Mouse (Mus musculus): ENCODE data around the gene Mtmr10. TPM values are rescaled to one million over a fixed set of nuclear protein-coding genes. Genes with fewer than 3 reads are reported as not detected.
A peak's percentile ranks its signal among the peaks of the same experiment; 100 is the strongest.

Mtmr10 gene
- polyA plus RNA-seq, 1 experiment from 2014 or later = 15.4 TPM

- DNase-seq (ENCODE audit: low spot score) = no peak
- H3K27ac ChIP-seq = no peak overlapping the region
- no peaks in the 10 kb centered on the region for H3K36me3 ChIP-seq (replicated peaks; ENCODE audit: control insufficient read depth, insufficient read depth)
- no peak overlapping the region for H3K4me3 ChIP-seq (replicated peaks; ENCODE audit: low read length)
- H3K9ac ChIP-seq = no peak overlapping the region
- no peak for ATAC-seq (ENCODE audit: low FRiP score)
- no peaks in the 10 kb centered on the region for H3K9me3 ChIP-seq (ENCODE audit: control insufficient read depth, low read length)
- 77% methylated on average over 3 of the region's 3 CpGs for WGBS
- H3K4me1 ChIP-seq (replicated peaks; ENCODE audit: control insufficient read depth, insufficient read depth, low read length) = no peaks in the 10 kb centered on the region
- no peak overlapping the region for H3K4me2 ChIP-seq (replicated peaks)
- H3K27me3 ChIP-seq (ENCODE audit: control insufficient read depth, insufficient read depth, low read length) = no peaks in the 10 kb centered on the region
These were observed 7.9 kb upstream of the Mtmr10 start for GRCm38 (mm10) chr7:64279548-64279947.

- H3K27me3 ChIP-seq (ENCODE audit: control insufficient read depth, insufficient read depth, low read length) = no peaks in the 10 kb centered on the region
- no peak for DNase-seq (ENCODE audit: low spot score)
- H3K27ac ChIP-seq = no peak overlapping the region
- peak overlapping the region; percentile 69 for H3K4me2 ChIP-seq (replicated peaks)
- H3K9ac ChIP-seq = peak overlapping the region; percentile 61; the same call in 1 of the 2 replicates
- H3K4me1 ChIP-seq (replicated peaks; ENCODE audit: control insufficient read depth, insufficient read depth, low read length) = peaks cover 8% of the 10 kb centered on the region
- peak overlapping the region; percentile 50; the same call in 1 of the 2 replicates for H3K4me3 ChIP-seq (replicated peaks; ENCODE audit: low read length)
- no peaks in the 10 kb centered on the region for H3K9me3 ChIP-seq (ENCODE audit: control insufficient read depth, low read length)
- H3K36me3 ChIP-seq (replicated peaks; ENCODE audit: control insufficient read depth, insufficient read depth) = no peaks in the 10 kb centered on the region
- ATAC-seq (ENCODE audit: low FRiP score) = no peak
These were observed 887 bp upstream of the Mtmr10 start for GRCm38 (mm10) chr7:64286566-64286965.

GRCm38 (mm10) chr7:64289416-64289815, 2.0 kb downstream of the Mtmr10 start:
- no peak overlapping the region for H3K27ac ChIP-seq
- DNase-seq (ENCODE audit: low spot score) (no peak), ATAC-seq (ENCODE audit: low FRiP score) (no peak)
- H3K9me3 ChIP-seq (ENCODE audit: control insufficient read depth, low read length) = no peaks in the 10 kb centered on the region
- H3K27me3 ChIP-seq (ENCODE audit: control insufficient read depth, insufficient read depth, low read length) = no peaks in the 10 kb centered on the region
- H3K4me1 ChIP-seq (replicated peaks; ENCODE audit: control insufficient read depth, insufficient read depth, low read length) = peaks cover 8% of the 10 kb centered on the region
- H3K9ac ChIP-seq = no peak overlapping the region
- peak overlapping the region; percentile 12; the same call in 1 of the 2 replicates for H3K4me2 ChIP-seq (replicated peaks)
- 91% methylated on average over 7 of the region's 7 CpGs for WGBS
- no peak overlapping the region for H3K4me3 ChIP-seq (replicated peaks; ENCODE audit: low read length)
- H3K36me3 ChIP-seq (replicated peaks; ENCODE audit: control insufficient read depth, insufficient read depth) = no peaks in the 10 kb centered on the region

GRCm38 (mm10) chr7:64290431-64290830, 3.0 kb downstream of the Mtmr10 start:
- H3K9me3 ChIP-seq (ENCODE audit: control insufficient read depth, low read length) = no peaks in the 10 kb centered on the region
- H3K27me3 ChIP-seq (ENCODE audit: control insufficient read depth, insufficient read depth, low read length) = no peaks in the 10 kb centered on the region
- 91% methylated on average over 6 of the region's 6 CpGs for WGBS
- ATAC-seq (ENCODE audit: low FRiP score) (no peak), DNase-seq (ENCODE audit: low spot score) (no peak)
- no peak overlapping the region for H3K9ac ChIP-seq
- no peak overlapping the region for H3K4me2 ChIP-seq (replicated peaks)
- H3K4me1 ChIP-seq (replicated peaks; ENCODE audit: control insufficient read depth, insufficient read depth, low read length) = peaks cover 8% of the 10 kb centered on the region
- no peaks in the 10 kb centered on the region for H3K36me3 ChIP-seq (replicated peaks; ENCODE audit: control insufficient read depth, insufficient read depth)
- H3K4me3 ChIP-seq (replicated peaks; ENCODE audit: low read length) = no peak overlapping the region
- no peak overlapping the region for H3K27ac ChIP-seq

GRCm38 (mm10) chr7:64291722-64292121, 4.3 kb downstream of the Mtmr10 start:
- Histone ChIP-seq H3K9me3 (ENCODE audit: control insufficient read depth, low read length) (no peaks in the 10 kb centered on the region), H3K36me3 (replicated peaks; ENCODE audit: control insufficient read depth, insufficient read depth) (no peaks in the 10 kb centered on the region), H3K4me1 (replicated peaks; ENCODE audit: control insufficient read depth, insufficient read depth, low read length) (peaks cover 8% of the 10 kb centered on the region), H3K9ac (no peak overlapping the region), H3K27me3 (ENCODE audit: control insufficient read depth, insufficient read depth, low read length) (no peaks in the 10 kb centered on the region), H3K27ac (no peak overlapping the region), H3K4me3 (replicated peaks; ENCODE audit: low read length) (no peak overlapping the region), H3K4me2 (replicated peaks) (no peak overlapping the region)
- WGBS = 96% methylated on average over 10 of the region's 10 CpGs
- no peak for ATAC-seq (ENCODE audit: low FRiP score)
- DNase-seq (ENCODE audit: low spot score) = no peak

DNA sequence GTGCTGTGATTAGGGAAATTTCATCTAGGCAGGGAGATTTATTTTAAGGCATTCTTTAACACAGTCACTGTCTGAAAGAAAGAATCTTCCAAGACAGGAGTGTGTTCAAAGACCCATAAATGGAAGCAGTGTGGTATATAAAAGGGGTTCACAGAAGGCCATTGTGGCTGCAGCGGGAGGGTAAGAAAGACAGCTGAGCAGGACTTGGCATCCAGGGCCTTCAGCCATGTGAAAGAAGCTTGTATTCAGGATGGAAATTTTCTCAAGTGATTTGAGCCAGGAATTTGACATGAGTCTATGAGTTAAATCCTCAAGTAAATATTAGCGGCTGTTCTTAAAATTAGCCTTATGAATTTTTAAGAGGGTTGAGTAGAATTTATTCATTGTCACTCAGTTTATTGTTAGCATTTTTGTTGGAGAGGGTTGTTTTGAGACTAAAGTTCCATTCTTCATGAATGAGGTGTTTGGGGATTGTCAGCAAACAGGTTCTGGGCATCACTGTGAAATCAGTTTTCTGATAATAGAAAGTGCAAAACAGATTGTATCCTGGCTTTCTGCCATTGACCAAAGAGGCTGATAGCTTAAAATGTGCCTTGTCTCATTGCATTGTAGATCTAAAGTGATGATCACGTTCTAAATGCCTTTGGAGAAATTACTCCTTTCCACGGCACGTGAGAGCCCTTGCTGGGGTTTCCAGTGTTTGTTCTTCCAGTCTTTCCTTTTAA, 9.0 kb downstream of the Mtmr10 start:
- Histone ChIP-seq H3K27ac (no peak overlapping the region; the same call in 1 of the 2 replicates), H3K27me3 (ENCODE audit: control insufficient read depth, insufficient read depth, low read length) (no peaks in the 10 kb centered on the region), H3K9me3 (ENCODE audit: control insufficient read depth, low read length) (no peaks in the 10 kb centered on the region), H3K4me1 (replicated peaks; ENCODE audit: control insufficient read depth, insufficient read depth, low read length) (no peaks in the 10 kb centered on the region), H3K9ac (no peak overlapping the region), H3K4me2 (replicated peaks) (no peak overlapping the region), H3K4me3 (replicated peaks; ENCODE audit: low read length) (no peak overlapping the region), H3K36me3 (replicated peaks; ENCODE audit: control insufficient read depth, insufficient read depth) (peaks cover 15% of the 10 kb centered on the region)
- WGBS = 55% methylated on average over 5 of the region's 5 CpGs
- DNase-seq (ENCODE audit: low spot score) = no peak
- no peak for ATAC-seq (ENCODE audit: low FRiP score)

DNA sequence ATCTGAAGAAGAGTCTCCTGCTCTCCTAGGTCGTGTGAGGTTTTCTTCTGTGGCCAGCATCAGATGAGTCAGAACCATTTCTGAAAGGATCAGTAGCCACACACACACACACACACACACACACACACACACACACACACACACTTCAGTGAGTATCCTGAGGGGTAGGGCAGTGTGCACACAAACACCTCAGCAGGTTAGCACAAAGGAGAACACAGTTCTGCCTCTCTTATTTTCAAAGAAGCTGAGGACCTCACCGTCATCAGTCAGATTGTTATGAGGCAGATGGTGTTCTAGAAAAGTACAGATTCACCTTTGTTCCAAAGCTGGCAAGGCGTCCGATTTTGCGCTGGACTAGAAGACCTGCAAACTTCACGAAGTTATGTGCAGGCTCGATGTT, 22.8 kb downstream of the Mtmr10 start:
- Histone ChIP-seq H3K4me2 (replicated peaks) (no peak overlapping the region), H3K4me1 (replicated peaks; ENCODE audit: control insufficient read depth, insufficient read depth, low read length) (no peaks in the 10 kb centered on the region), H3K27me3 (ENCODE audit: control insufficient read depth, insufficient read depth, low read length) (no peaks in the 10 kb centered on the region), H3K9me3 (ENCODE audit: control insufficient read depth, low read length) (no peaks in the 10 kb centered on the region), H3K4me3 (replicated peaks; ENCODE audit: low read length) (no peak overlapping the region), H3K9ac (no peak overlapping the region), H3K27ac (no peak overlapping the region), H3K36me3 (replicated peaks; ENCODE audit: control insufficient read depth, insufficient read depth) (peaks cover 28% of the 10 kb centered on the region)
- 74% methylated on average over 7 of the region's 7 CpGs for WGBS
- ATAC-seq (ENCODE audit: low FRiP score) (no peak), DNase-seq (ENCODE audit: low spot score) (no peak)

GRCm38 (mm10) chr7:64310756-64311155, 23.3 kb downstream of the Mtmr10 start:
- DNase-seq (ENCODE audit: low spot score) (no peak), ATAC-seq (ENCODE audit: low FRiP score) (no peak)
- H3K4me2 ChIP-seq (replicated peaks) = no peak overlapping the region
- no peaks in the 10 kb centered on the region for H3K27me3 ChIP-seq (ENCODE audit: control insufficient read depth, insufficient read depth, low read length)
- no peaks in the 10 kb centered on the region for H3K4me1 ChIP-seq (replicated peaks; ENCODE audit: control insufficient read depth, insufficient read depth, low read length)
- H3K36me3 ChIP-seq (replicated peaks; ENCODE audit: control insufficient read depth, insufficient read depth) = peaks cover 32% of the 10 kb centered on the region
- H3K4me3 ChIP-seq (replicated peaks; ENCODE audit: low read length) = no peak overlapping the region
- no peak overlapping the region for H3K27ac ChIP-seq
- H3K9ac ChIP-seq = no peak overlapping the region
- H3K9me3 ChIP-seq (ENCODE audit: control insufficient read depth, low read length) = no peaks in the 10 kb centered on the region
- 41% methylated on average over 2 of the region's 2 CpGs for WGBS

DNA sequence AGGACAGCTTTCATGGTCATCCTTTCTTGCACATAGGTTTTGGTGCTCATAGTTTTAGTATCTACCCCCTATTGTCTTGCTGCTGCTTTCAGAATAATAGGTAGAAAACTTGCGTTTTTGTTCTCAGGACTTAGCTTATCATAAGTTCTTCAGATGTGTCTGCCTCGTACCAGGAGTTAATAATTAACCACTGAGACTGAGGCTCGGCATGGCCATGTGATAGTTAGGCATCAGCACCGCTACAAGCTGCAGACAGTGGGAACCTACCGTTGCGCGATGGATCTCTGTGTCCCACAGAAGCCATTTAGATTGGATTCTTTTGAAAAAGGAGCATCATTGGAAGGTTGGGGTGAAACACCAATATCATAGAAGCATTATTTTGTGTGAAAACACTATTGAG, 25.4 kb downstream of the Mtmr10 start:
- no peaks in the 10 kb centered on the region for H3K27me3 ChIP-seq (ENCODE audit: control insufficient read depth, insufficient read depth, low read length)
- WGBS = 87% methylated on average over 7 of the region's 7 CpGs
- no peak for ATAC-seq (ENCODE audit: low FRiP score)
- H3K27ac ChIP-seq = no peak overlapping the region
- H3K9me3 ChIP-seq (ENCODE audit: control insufficient read depth, low read length) = no peaks in the 10 kb centered on the region
- H3K9ac ChIP-seq = no peak overlapping the region
- H3K4me3 ChIP-seq (replicated peaks; ENCODE audit: low read length) = no peak overlapping the region
- H3K4me2 ChIP-seq (replicated peaks) = no peak overlapping the region
- DNase-seq (ENCODE audit: low spot score) = no peak
- peaks cover 41% of the 10 kb centered on the region for H3K36me3 ChIP-seq (replicated peaks; ENCODE audit: control insufficient read depth, insufficient read depth)
- H3K4me1 ChIP-seq (replicated peaks; ENCODE audit: control insufficient read depth, insufficient read depth, low read length) = no peaks in the 10 kb centered on the region

DNA sequence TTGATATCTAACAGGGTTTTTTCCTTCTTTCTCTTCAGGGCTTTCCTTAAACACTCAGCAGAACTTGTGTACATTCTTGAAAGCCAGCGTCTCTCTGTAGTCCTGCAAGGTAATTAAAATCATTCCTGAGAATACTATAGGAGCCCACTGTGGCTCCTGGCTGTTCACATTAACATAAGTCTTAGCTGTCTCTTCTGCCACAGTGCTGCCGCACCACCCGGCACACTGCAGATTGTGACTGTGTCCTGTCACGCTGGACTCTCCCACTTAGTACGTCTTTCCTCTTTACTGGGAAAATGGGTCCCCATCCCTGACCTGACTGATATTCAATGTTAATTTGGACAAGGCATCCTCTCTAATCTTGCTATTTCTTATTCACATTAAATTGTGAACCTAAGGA, 33.7 kb downstream of the Mtmr10 start:
- ATAC-seq (ENCODE audit: low FRiP score) = no peak
- Histone ChIP-seq H3K4me1 (replicated peaks; ENCODE audit: control insufficient read depth, insufficient read depth, low read length) (no peaks in the 10 kb centered on the region), H3K9ac (no peak overlapping the region), H3K4me2 (replicated peaks) (no peak overlapping the region), H3K9me3 (ENCODE audit: control insufficient read depth, low read length) (no peaks in the 10 kb centered on the region), H3K27ac (no peak overlapping the region), H3K4me3 (replicated peaks; ENCODE audit: low read length) (no peak overlapping the region), H3K36me3 (replicated peaks; ENCODE audit: control insufficient read depth, insufficient read depth) (peaks cover 47% of the 10 kb centered on the region), H3K27me3 (ENCODE audit: control insufficient read depth, insufficient read depth, low read length) (no peaks in the 10 kb centered on the region)
- DNase-seq (ENCODE audit: low spot score) = no peak
- WGBS = 67% methylated on average over 5 of the region's 5 CpGs

Measured in hindbrain, embryonic 14.5 days (tissue).